Mouse (Mus musculus): ENCODE data around the gene Numb. TPM values are rescaled to one million over a fixed set of nuclear protein-coding genes. Genes with fewer than 3 reads are reported as not detected.

Gene Numb
- polyA plus RNA-seq (2014; fragmentation: Nextera tagmentation; extraction: Ambion mirVana), result 27.1 and 30.8 TPM in 2 replicates

DNA sequence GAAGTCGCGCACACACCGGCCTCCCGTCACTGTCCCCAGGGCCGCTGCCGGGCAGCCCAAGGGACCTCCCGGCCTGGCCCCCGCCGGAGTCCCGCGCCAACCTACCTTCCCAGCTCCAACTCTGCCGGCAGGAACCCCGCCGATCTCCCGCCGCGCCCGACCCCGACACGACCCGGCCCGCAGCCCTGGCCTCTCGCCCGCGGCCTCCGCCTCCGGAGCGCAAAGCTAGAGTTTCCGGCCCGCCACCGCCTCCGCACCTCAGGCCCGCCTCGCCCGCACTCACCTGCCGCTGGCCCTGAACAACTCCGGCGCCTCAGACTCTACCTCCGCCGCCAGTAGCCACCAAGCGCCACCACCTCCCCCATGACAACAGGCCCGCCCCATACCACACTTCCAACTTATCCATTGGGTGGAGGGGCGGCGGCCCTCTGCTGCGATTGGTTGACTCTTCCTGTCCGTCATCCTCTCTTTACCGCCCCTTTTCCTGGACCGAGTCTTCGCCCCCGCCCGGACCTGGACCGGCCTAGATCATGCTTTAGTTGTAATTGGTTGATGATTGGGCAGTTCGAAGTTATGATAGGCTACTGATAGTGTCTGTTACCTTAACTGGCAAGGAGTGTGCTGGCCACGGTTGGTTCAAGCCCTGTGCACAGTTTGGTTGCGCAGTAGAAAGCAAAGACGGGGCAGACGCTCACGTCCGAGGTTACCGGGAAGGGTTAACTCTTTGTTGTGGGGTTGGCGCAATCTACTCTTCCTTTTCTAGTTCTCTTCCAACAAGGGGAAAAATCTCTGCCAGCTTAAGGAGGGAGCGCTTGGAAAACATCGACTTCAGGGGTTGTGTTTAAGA is at the start of gene Numb:
TSS of gene Numb (minus strand) at position 400 of the 847 bp plus-strand sequence.
- peak; percentile 100 for ATAC-seq (ENCODE audit: insufficient read depth, low FRiP score, low TSS enrichment)
- no peaks in the 10 kb centered on the region for H3K9me3 ChIP-seq (ENCODE audit: control insufficient read depth, low read length)
- under 1% methylated on average over 48 of the region's 63 CpGs for WGBS
- H3K9ac ChIP-seq (ENCODE audit: low read length), result peak within 1 kb of the TSS; percentile 85
- H3K27ac ChIP-seq (ENCODE audit: low read depth, low read length), result peak within 1 kb of the TSS; percentile 79
- H3K4me1 ChIP-seq (ENCODE audit: control insufficient read depth, insufficient read depth, low read length), result no peaks in the 10 kb centered on the region; the same call in 1 of the 2 replicates
- no peaks in the 10 kb centered on the region for H3K36me3 ChIP-seq (ENCODE audit: control insufficient read depth, insufficient read depth, low read length)
- DNase-seq (ENCODE audit: low spot score), result peak; percentile 98
- peak within 1 kb of the TSS; percentile 70 for H3K4me2 ChIP-seq (ENCODE audit: low read depth)
- H3K27me3 ChIP-seq (ENCODE audit: control insufficient read depth, insufficient read depth, low read length), result no peaks in the 10 kb centered on the region
- peak within 1 kb of the TSS; percentile 95 for H3K4me3 ChIP-seq (ENCODE audit: low read depth, low read length)

DNA sequence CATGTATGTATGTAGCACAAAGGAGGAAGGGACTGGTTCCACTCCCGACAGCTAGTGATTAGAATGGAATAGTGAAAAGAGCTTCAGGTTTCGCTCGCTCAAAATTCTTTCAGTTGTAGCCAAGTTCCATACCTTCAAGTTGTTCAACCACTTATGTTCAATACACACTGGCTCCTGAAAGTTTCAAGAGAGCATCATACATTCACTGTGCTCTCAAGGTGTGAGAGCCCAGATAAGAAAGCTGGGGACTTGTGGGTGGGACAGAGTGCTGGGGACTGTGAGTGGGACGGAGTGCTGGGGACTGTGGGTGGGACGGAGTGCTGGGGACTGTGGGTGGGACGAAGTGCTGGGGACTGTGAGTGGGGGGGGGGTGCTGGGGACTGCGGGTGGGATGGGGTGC is 43.5 kb upstream of the Numb start:
- Histone ChIP-seq H3K4me2 (ENCODE audit: low read depth) (no peak overlapping the region), H3K27ac (ENCODE audit: low read depth, low read length) (no peak overlapping the region), H3K9ac (ENCODE audit: low read length) (no peak overlapping the region), H3K4me1 (ENCODE audit: control insufficient read depth, insufficient read depth, low read length) (no peaks in the 10 kb centered on the region), H3K9me3 (ENCODE audit: control insufficient read depth, low read length) (no peaks in the 10 kb centered on the region), H3K4me3 (ENCODE audit: low read depth, low read length) (no peak overlapping the region), H3K36me3 (ENCODE audit: control insufficient read depth, insufficient read depth, low read length) (no peaks in the 10 kb centered on the region), H3K27me3 (ENCODE audit: control insufficient read depth, insufficient read depth, low read length) (no peaks in the 10 kb centered on the region)
- ATAC-seq (ENCODE audit: insufficient read depth, low FRiP score, low TSS enrichment) (no peak), DNase-seq (ENCODE audit: low spot score) (no peak)
- 80% methylated on average over 7 of the region's 7 CpGs for WGBS

- H3K36me3 ChIP-seq (ENCODE audit: control insufficient read depth, insufficient read depth, low read length), result no peaks in the 10 kb centered on the region
- H3K27ac ChIP-seq (ENCODE audit: low read depth, low read length), result no peak overlapping the region
- H3K4me2 ChIP-seq (ENCODE audit: low read depth), result no peak overlapping the region
- no peaks in the 10 kb centered on the region for H3K4me1 ChIP-seq (ENCODE audit: control insufficient read depth, insufficient read depth, low read length)
- ATAC-seq (ENCODE audit: insufficient read depth, low FRiP score, low TSS enrichment) (no peak), DNase-seq (ENCODE audit: low spot score) (no peak)
- H3K27me3 ChIP-seq (ENCODE audit: control insufficient read depth, insufficient read depth, low read length), result no peaks in the 10 kb centered on the region
- 95% methylated on average over 9 of the region's 9 CpGs for WGBS
- H3K9me3 ChIP-seq (ENCODE audit: control insufficient read depth, low read length), result no peaks in the 10 kb centered on the region
- H3K9ac ChIP-seq (ENCODE audit: low read length), result no peak overlapping the region
- no peak overlapping the region for H3K4me3 ChIP-seq (ENCODE audit: low read depth, low read length)
Measured at GRCm38 (mm10) chr12:83958278-83958677, 36.5 kb upstream of the Numb start.

- 67% methylated on average over 32 of the region's 32 CpGs for whole genome bisulfite sequencing
- Histone ChIP-seq H3K27me3 (ENCODE audit: control insufficient read depth, insufficient read depth, low read length) (no peaks in the 10 kb centered on the region), H3K27ac (ENCODE audit: low read depth, low read length) (no peak overlapping the region), H3K9me3 (ENCODE audit: control insufficient read depth, low read length) (no peaks in the 10 kb centered on the region), H3K4me1 (ENCODE audit: control insufficient read depth, insufficient read depth, low read length) (peaks cover 10% of the 10 kb centered on the region), H3K36me3 (ENCODE audit: control insufficient read depth, insufficient read depth, low read length) (no peaks in the 10 kb centered on the region), H3K4me2 (ENCODE audit: low read depth) (peak overlapping the region; percentile 96), H3K9ac (ENCODE audit: low read length) (peak overlapping the region; percentile 80), H3K4me3 (ENCODE audit: low read depth, low read length) (peak overlapping the region; percentile 88)
- DNase-seq (ENCODE audit: low spot score) (no peak), ATAC-seq (ENCODE audit: insufficient read depth, low FRiP score, low TSS enrichment) (no peak)
Measured at GRCm38 (mm10) chr12:83951711-83952575, 30.2 kb upstream of the Numb start.

DNA sequence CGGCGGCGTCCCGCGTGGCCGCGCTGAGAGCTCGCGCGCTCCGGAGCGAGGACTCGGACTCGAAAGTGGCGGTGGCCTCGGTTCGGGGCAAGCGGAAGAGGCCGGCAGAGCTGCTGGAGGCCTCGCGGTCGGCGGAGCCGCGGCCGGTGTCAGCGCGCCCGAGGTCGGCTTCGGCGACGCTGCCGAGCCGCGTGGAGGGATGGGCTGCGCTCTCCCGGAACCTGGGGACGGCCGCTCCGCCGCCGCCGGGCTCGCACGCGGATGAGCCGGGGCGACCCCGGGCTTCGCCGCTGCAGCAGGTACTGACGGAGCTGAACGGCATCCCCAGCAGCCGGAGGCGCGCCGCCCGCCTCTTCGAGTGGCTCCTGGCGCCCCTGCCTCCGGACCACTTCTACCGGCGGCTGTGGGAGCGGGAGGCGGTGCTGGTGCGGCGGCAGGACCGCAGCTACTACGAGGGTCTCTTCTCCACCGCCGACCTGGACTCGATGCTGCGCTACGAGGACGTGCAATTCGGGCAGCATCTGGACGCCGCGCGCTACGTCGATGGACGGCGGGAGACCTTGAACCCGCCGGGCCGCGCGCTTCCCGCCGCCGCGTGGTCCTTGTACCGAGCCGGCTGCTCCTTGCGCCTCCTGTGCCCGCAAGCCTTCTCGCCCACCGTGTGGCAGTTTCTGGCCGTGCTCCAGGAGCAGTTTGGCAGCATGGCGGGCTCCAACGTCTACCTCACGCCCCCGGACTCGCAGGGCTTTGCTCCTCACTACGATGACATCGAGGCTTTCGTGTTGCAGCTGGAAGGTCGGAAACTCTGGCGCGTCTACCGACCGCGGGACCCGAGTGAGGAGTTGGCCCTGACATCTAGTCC is 29.3 kb upstream of the Numb start:
- Histone ChIP-seq H3K9me3 (ENCODE audit: control insufficient read depth, low read length) (no peaks in the 10 kb centered on the region), H3K4me1 (ENCODE audit: control insufficient read depth, insufficient read depth, low read length) (peaks cover 10% of the 10 kb centered on the region), H3K9ac (ENCODE audit: low read length) (peak overlapping the region; percentile 80), H3K4me3 (ENCODE audit: low read depth, low read length) (peak overlapping the region; percentile 88), H3K4me2 (ENCODE audit: low read depth) (peak overlapping the region; percentile 96), H3K36me3 (ENCODE audit: control insufficient read depth, insufficient read depth, low read length) (no peaks in the 10 kb centered on the region), H3K27ac (ENCODE audit: low read depth, low read length) (peak overlapping the region; percentile 75), H3K27me3 (ENCODE audit: control insufficient read depth, insufficient read depth, low read length) (no peaks in the 10 kb centered on the region)
- peak; percentile 62 for ATAC-seq (ENCODE audit: insufficient read depth, low FRiP score, low TSS enrichment)
- WGBS, result under 1% methylated on average over 114 of the region's 116 CpGs
- DNase-seq (ENCODE audit: low spot score), result peak; percentile 64

GRCm38 (mm10) chr12:83950493-83950839 is 28.7 kb upstream of the Numb start, which contains the start of gene Riox1:
Gene Riox1 (plus strand): TSS chr12:83950608.
- DNase-seq (ENCODE audit: low spot score) (peak; percentile 89), ATAC-seq (ENCODE audit: insufficient read depth, low FRiP score, low TSS enrichment) (peak; percentile 94)
- H3K9me3 ChIP-seq (ENCODE audit: control insufficient read depth, low read length), result no peaks in the 10 kb centered on the region
- peak within 1 kb of the TSS; percentile 88 for H3K4me3 ChIP-seq (ENCODE audit: low read depth, low read length)
- H3K4me1 ChIP-seq (ENCODE audit: control insufficient read depth, insufficient read depth, low read length), result peaks cover 10% of the 10 kb centered on the region
- H3K27ac ChIP-seq (ENCODE audit: low read depth, low read length), result peak within 1 kb of the TSS; percentile 75
- H3K36me3 ChIP-seq (ENCODE audit: control insufficient read depth, insufficient read depth, low read length), result no peaks in the 10 kb centered on the region
- no peaks in the 10 kb centered on the region for H3K27me3 ChIP-seq (ENCODE audit: control insufficient read depth, insufficient read depth, low read length)
- 0% methylated on average over 34 of the region's 37 CpGs for WGBS
- H3K4me2 ChIP-seq (ENCODE audit: low read depth), result peak within 1 kb of the TSS; percentile 96
- peak within 1 kb of the TSS; percentile 80 for H3K9ac ChIP-seq (ENCODE audit: low read length)

- Histone ChIP-seq H3K9ac (ENCODE audit: low read length) (peak overlapping the region; percentile 80), H3K27ac (ENCODE audit: low read depth, low read length) (no peak overlapping the region), H3K36me3 (ENCODE audit: control insufficient read depth, insufficient read depth, low read length) (no peaks in the 10 kb centered on the region), H3K4me1 (ENCODE audit: control insufficient read depth, insufficient read depth, low read length) (peaks cover 10% of the 10 kb centered on the region), H3K4me3 (ENCODE audit: low read depth, low read length) (peak overlapping the region; percentile 88), H3K9me3 (ENCODE audit: control insufficient read depth, low read length) (no peaks in the 10 kb centered on the region), H3K4me2 (ENCODE audit: low read depth) (peak overlapping the region; percentile 96), H3K27me3 (ENCODE audit: control insufficient read depth, insufficient read depth, low read length) (no peaks in the 10 kb centered on the region)
- no peak for ATAC-seq (ENCODE audit: insufficient read depth, low FRiP score, low TSS enrichment)
- WGBS, result 32% methylated on average over 11 of the region's 11 CpGs
- no peak for DNase-seq (ENCODE audit: low spot score)
Measured at GRCm38 (mm10) chr12:83949776-83950492, 28.2 kb upstream of the Numb start.
